Mouse (Mus musculus): ENCODE data around the gene St6gal1.

DNA sequence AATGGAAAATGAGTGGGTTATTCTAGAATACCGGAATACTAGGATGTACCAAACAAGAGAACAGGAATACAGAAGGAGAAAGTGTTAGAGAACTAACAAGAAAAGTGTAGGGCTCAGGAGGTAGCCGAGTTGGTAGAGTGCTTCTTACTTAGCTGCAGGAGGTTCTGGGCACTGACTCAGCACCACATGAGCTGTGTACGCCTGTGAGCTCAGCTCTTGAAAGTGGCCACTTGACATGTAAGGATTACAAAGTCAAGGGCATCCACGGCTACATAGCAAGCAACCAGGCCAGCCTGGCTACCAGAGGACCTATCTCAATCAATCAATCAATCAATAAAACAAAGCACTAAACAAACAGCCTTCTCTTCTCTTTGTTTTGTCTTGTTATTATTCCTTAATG, 24.7 kb downstream of the St6gal1 start:
- no peak for TF ChIP-seq POU5F1 (IDR thresholded peaks at IDR 0.05; ENCODE audit: borderline replicate concordance, low read length)
- no peak for TF ChIP-seq CTCF (conservative IDR thresholded peaks at IDR 0.05; ENCODE audit: low read length)
- no peak for TF ChIP-seq NANOG (IDR thresholded peaks at IDR 0.05; ENCODE audit: borderline replicate concordance, low read length)
